Mouse (Mus musculus) liver, adult 2 months (tissue): Measurements from ENCODE around the gene Crip2. TPM values are rescaled to one million over a fixed set of nuclear protein-coding genes. Genes with fewer than 3 reads are reported as not detected.

Experiments used
- DNase-seq: peaks from one replicate; pipeline ENCODE4 v3.0.0-alpha.2; 2011; ENCODE audit warnings: low read depth, low spot score; ENCODE audit errors: extremely low read depth
- H3K27ac ChIP-seq: fragments of 200-500 bp; replicated peaks from 2 replicates; pipeline ENCODE4 v1.5.1; 2012; ENCODE audit warnings: low read depth, mild to moderate bottlenecking, control low read depth, inconsistent platforms, low read length; ENCODE audit not compliant: insufficient read depth
- H3K27me3 ChIP-seq: fragments of 200-500 bp; 2 replicates; pipeline ENCODE4 v1.6.1; 2012; ENCODE audit warnings: mild to moderate bottlenecking, moderate library complexity, low read length, inconsistent platforms; ENCODE audit not compliant: control insufficient read depth, insufficient read depth
- H3K36me3 ChIP-seq: fragments of 200-500 bp; 2 replicates; pipeline ENCODE4 v1.6.1; 2012; ENCODE audit warnings: low read length, inconsistent platforms; ENCODE audit not compliant: control insufficient read depth, insufficient read depth
- H3K4me1 ChIP-seq: fragments of 200-500 bp; 2 replicates; pipeline ENCODE4 v1.6.1; 2011; ENCODE audit warnings: low read length; ENCODE audit not compliant: control insufficient read depth, insufficient read depth
- H3K4me3 ChIP-seq: fragments of 200-500 bp; 2 replicates; pipeline ENCODE4 v1.5.1; 2011; ENCODE audit warnings: low read depth, mild to moderate bottlenecking, control low read depth, low read length, moderate library complexity; ENCODE audit not compliant: insufficient read depth
- H3K79me2 ChIP-seq: fragments of 200-500 bp; 2 replicates; pipeline ENCODE4 v1.6.1; 2012; ENCODE audit warnings: inconsistent platforms, mild to moderate bottlenecking, low read length, moderate library complexity; ENCODE audit not compliant: control insufficient read depth, insufficient read depth
- H3K9ac ChIP-seq: fragments of 200-500 bp; 2 replicates; pipeline ENCODE4 v1.6.1; 2012; ENCODE audit warnings: low read depth, mild to moderate bottlenecking, control low read depth, inconsistent platforms, low read length
- CTCF ChIP-seq: fragments of 200-500 bp; IDR thresholded peaks from 2 replicates; pipeline ENCODE4 v1.5.1; 2011; ENCODE audit warnings: low read depth, low read length, control low read depth
- POLR2A ChIP-seq: fragments of 200-500 bp; IDR thresholded peaks from 2 replicates; pipeline ENCODE4 v1.6.1; 2011; ENCODE audit warnings: low read length, control low read depth; ENCODE audit not compliant: insufficient read depth; ENCODE audit errors: extremely low read depth
- WGBS: fragments of 180-500 bp; shearing (Covaris S2); methylation state at CpG from one replicate; pipeline ENCODE4 v1.1.7; 2018; 5-methylcytosine and 5-hydroxymethylcytosine counted together
- polyA plus RNA-seq: library from polyadenylated mRNA; depleted of rRNA; stranded (reverse); fragments of >200 nt; gene quantifications from 2 replicates; pipeline ENCODE4 v1.2.3, GENCODE M21; 2012
- total RNA-seq: library from RNA; depleted of rRNA; stranded (reverse); fragments of >200 nt; gene quantifications from 2 replicates; pipeline ENCODE4 v1.2.3, GENCODE M21; 2014

Crip2 gene
- total and polyA plus RNA-seq, 2 experiments, result 24.3 to 245 TPM

DNA sequence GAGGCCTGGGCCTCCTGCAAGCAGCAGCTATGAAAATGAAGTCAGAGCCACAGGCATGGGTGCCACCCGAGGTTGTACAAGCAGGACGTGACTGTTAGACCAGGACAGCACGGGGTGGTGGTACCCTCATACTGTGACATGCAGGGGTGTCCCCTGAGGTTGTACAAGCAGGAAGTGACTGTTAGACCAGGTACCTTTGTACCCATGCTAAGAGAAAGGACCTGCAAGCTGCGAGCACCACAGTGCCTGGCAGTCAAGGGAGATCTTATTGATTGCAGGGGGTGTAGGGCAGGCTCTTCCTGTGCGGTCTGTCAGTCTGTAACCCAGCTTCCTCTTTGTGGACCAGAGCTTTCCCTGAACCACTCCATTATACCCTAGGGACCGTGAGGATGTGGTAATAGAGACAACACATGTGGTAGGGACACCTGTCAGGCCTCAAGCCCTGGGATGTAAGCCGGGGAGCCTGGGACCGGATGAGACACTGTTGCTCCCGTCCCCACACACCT, 28.0 kb downstream of the Crip2 start:
- TF ChIP-seq POLR2A (no peak), CTCF (no peak)
- 73% methylated on average over 9 of the region's 9 CpGs for WGBS
- no peak overlapping the region for H3K9ac ChIP-seq
- H3K4me1 ChIP-seq, result no peaks in the 10 kb centered on the region
- no peaks in the 10 kb centered on the region for H3K27me3 ChIP-seq
- H3K36me3 ChIP-seq, result no peaks in the 10 kb centered on the region
- H3K4me3 ChIP-seq, result no peak overlapping the region
- no peak overlapping the region for H3K27ac ChIP-seq
- H3K79me2 ChIP-seq, result no peaks in the 10 kb centered on the region
- no peak for DNase-seq

DNA sequence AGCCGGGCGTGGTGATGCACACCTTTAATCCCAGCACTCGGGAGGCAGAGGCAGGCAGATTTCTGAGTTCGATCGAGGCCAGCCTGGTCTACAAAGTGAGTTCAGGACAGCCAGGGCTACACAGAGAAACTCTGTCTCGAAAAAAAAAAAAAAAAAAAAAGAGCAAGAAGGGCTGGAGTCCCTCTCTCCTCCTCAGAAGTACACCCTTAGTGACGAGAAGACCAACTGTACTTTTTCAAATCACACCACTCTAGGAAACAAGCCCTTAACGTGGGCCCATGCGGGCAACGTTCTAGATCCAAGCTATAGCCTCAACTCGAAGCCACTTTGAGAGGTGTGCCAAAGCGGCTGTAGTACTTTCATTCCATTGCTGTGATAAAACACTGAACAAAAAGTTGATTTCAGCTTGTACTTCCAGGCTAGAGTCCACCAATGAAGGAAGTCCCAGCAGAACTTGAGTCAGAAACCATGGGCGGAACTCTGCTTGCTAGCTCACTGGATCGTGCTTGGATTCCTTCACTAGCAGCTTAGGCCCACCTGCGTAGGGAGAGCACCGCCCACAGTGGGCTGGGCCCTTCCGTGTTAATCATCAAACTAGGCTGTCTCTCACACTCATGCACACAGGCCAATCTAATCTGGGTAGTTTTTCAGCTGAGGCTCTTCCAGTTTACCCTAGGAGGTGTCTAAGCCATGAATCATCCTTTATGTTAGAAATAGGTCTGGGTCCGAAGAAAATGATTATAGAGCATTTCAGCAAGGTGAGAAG, 37.1 kb downstream of the Crip2 start:
- WGBS, result 81% methylated on average over 18 of the region's 18 CpGs
- Histone ChIP-seq H3K36me3 (no peaks in the 10 kb centered on the region), H3K4me1 (no peaks in the 10 kb centered on the region), H3K4me3 (no peak overlapping the region), H3K79me2 (no peaks in the 10 kb centered on the region), H3K27ac (no peak overlapping the region), H3K27me3 (no peaks in the 10 kb centered on the region), H3K9ac (no peak overlapping the region)
- DNase-seq, result no peak
- TF ChIP-seq POLR2A (no peak), CTCF (no peak)

DNA sequence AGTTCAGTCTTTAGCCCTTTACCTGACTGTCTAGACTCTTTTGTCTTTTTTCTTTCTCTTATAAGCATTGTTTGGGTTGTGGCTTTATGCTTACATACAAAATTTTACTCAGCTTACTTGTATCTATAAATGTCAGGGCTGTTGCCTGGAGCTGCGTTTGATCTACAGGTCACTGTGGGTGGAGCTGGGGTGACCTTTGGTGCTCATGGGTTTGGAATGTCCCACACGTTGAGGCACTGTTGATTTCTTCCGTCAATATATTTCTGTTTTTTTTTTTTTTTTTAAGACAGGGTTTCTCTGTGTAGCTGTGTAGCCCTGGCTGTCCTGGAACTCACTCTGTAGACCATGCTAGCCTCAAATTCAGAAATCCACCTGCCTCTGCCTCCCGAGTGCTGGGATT, 41.0 kb downstream of the Crip2 start:
- Histone ChIP-seq H3K4me3 (no peak overlapping the region), H3K4me1 (no peaks in the 10 kb centered on the region), H3K9ac (no peak overlapping the region), H3K36me3 (no peaks in the 10 kb centered on the region), H3K27me3 (peaks cover 5% of the 10 kb centered on the region; the same call in 1 of the 2 replicates), H3K79me2 (no peaks in the 10 kb centered on the region), H3K27ac (no peak overlapping the region)
- 38% methylated on average over 4 of the region's 4 CpGs for WGBS
- no peak for DNase-seq
- TF ChIP-seq POLR2A, result no peak
- TF ChIP-seq CTCF, result no peak

DNA sequence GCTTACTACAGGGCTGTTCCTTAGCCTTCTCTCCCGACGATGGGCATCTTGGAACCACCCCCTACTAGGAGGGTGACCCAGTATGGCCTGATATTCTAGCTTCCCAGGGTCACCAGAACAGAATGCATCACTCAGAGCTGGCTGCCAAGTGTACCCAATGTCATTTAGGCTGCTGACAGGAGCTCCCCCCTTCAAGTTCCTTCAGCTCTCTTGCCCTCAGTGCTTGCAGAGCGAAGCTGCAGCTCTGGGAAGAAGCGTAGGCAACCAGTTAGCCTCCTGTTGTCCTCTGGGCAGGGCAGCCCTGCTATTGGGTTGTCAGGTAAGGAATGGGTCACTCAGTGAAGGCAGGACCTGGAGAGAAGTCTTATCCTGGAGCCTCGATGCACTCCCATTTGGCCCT, 44.9 kb downstream of the Crip2 start:
- Histone ChIP-seq H3K36me3 (no peaks in the 10 kb centered on the region), H3K79me2 (no peaks in the 10 kb centered on the region), H3K4me3 (no peak overlapping the region), H3K4me1 (no peaks in the 10 kb centered on the region), H3K9ac (no peak overlapping the region), H3K27ac (no peak overlapping the region), H3K27me3 (peaks cover 6% of the 10 kb centered on the region)
- 72% methylated on average over 5 of the region's 5 CpGs for WGBS
- TF ChIP-seq POLR2A, result no peak
- DNase-seq, result no peak

DNA sequence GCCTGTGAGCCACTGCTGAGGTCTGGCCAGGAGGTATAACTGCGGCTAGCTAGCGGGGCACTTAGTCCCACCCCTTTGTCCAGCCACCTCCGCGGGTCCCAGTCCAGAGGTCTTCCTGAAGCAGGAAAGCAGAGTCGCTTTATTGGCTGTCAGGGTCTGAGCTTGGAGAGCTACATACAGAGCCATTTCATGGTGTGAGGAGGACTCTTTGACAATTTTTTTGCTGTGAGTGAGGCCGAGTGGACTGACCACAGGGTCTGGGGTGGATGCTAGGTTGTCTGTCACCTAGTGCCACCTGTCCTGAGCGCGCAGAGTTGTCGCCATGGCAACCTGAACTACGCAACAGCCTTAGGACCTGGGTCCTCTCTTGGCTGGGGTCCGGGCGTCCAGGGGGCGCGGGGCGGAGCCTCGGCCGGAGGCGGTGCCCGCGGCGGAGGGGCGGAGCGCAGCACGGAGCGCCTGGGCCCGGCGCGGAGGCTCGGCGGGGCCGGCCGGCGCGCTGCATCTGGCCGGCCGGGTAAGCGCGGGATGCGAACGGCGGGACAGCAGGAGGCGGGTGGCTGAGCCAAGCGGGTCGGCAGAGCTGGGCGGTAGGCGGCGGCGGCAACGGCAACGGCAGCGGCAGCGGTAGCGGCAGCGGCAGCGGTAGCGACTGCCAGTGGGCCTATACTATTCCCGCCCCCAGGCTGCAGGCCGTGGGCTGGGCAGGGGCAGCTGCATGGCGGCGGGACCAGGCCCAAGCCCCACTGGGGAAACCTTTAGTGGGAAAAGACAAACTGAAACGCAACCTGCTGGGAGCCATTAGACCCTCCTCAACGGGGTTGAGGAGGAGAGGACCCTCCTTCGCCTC, 45.6 kb downstream of the Crip2 start, which contains the start of gene Tmem121:
Gene Tmem121, plus strand, starts transcription at position 489 of the 850 bp plus-strand sequence.
- H3K27me3 ChIP-seq, result peaks cover 6% of the 10 kb centered on the region
- no peak for DNase-seq
- H3K9ac ChIP-seq, result no peak within 1 kb of the TSS
- peak within 1 kb of the TSS; percentile 31; the same call in 1 of the 2 replicates for H3K4me3 ChIP-seq
- H3K79me2 ChIP-seq, result no peaks in the 10 kb centered on the region
- H3K36me3 ChIP-seq, result no peaks in the 10 kb centered on the region
- H3K27ac ChIP-seq, result no peak within 1 kb of the TSS
- no peaks in the 10 kb centered on the region for H3K4me1 ChIP-seq
- TF ChIP-seq POLR2A, result no peak
- TF ChIP-seq CTCF, result no peak
- 5% methylated on average over 62 of the region's 63 CpGs for WGBS
